Mouse (Mus musculus) layer of hippocampus, adult 9-10 months (tissue): ENCODE measurements at regions not wholly inside any gene's neighbourhood (a gene's known extent, or its start where the extent isn't known, plus 50 kb on each side); places are given as distances from the start of the nearest gene placed in this dataset.
A peak's percentile ranks its signal among the peaks of the same experiment; 100 is the strongest.

Experiments
- DNase-seq: peaks from one replicate; pipeline ENCODE4 v3.0.0; 2022; ENCODE audit warnings: low spot score

DNA sequence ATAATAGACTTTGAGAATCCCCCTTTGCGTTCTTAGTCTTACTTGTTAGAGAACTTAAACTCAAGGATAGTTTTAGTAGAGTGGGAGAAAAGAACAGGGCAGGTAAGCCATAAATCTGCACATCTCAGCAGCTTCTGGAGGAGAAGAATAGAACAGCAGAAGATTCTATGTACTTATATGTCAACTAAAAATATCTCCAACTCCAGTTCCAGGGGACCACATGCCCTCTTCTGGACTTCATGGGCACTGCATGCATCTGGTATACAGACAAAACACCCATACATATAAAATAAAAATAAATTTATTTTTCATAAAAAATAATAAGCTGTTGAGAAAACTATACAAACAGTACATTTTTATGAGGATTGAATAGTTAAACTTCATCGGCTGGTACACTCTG is 196.4 kb downstream of the Mettl4 start:
- peak; percentile 5 for DNase-seq

DNA sequence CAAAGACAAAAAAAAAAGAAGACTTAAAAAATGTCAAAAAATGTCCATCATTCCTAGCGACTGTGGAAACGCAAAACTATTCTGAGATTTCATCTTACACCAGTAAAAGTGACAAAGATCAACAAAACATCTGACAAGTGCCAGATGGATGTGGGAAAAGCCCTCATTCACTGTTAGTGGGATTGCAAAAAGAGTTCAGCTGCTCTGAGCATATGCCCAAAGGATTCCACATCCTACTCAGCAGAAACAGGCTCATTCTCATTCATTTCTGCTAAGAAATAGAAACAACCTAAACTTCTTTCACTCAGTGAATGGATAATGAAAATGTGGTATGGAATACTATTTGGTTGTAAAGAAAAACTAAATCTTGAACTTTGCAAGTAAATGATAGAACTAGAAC is 221.1 kb downstream of the Mettl4 start:
- peak; percentile 4 for DNase-seq
